Mouse (Mus musculus) kidney, adult 9 months (tissue): ENCODE measurements at regions not wholly inside any gene's neighbourhood (a gene's known extent, or its start where the extent isn't known, plus 50 kb on each side); places are given as distances from the start of the nearest gene placed in this dataset.
"Not testable (repeated sequence)": the region's sequence is repeated elsewhere in the genome, so short reads cannot be mapped to it uniquely, and the experiment has no call there.

Experiments
- DNase-seq: peaks from one replicate; pipeline ENCODE4 v3.0.0; 2022

- DNase-seq = not testable (repeated sequence)
These were observed 199.4 kb upstream of the Cdk6 start for GRCm38 (mm10) chr5:3141841-3142240.

- DNase-seq = peak; percentile 56
These were observed 194.6 kb upstream of the Cdk6 start for GRCm38 (mm10) chr5:3146544-3147295.

- DNase-seq = not testable (repeated sequence)
These were observed 191.4 kb upstream of the Cdk6 start for GRCm38 (mm10) chr5:3149886-3150285.

- DNase-seq = not testable (repeated sequence)
These were observed 190.5 kb upstream of the Cdk6 start for GRCm38 (mm10) chr5:3150766-3151165.

GRCm38 (mm10) chr5:3151534-3152148 lies 189.6 kb upstream of the Cdk6 start:
- DNase-seq = not testable (repeated sequence)

- peak; percentile 3 for DNase-seq
These were observed 189.0 kb upstream of the Cdk6 start for GRCm38 (mm10) chr5:3152149-3152865.

GRCm38 (mm10) chr5:3165511-3165910 lies 175.8 kb upstream of the Cdk6 start:
- not testable (repeated sequence) for DNase-seq

GRCm38 (mm10) chr5:3166496-3166895 lies 174.8 kb upstream of the Cdk6 start:
- DNase-seq = not testable (repeated sequence)

- DNase-seq = not testable (repeated sequence)
These were observed 147.7 kb upstream of the Cdk6 start for GRCm38 (mm10) chr5:3193592-3193991.

GRCm38 (mm10) chr5:3197952-3198841 lies 143.1 kb upstream of the Cdk6 start:
- DNase-seq = peak; percentile 90

GRCm38 (mm10) chr5:3198869-3199550 lies 142.3 kb upstream of the Cdk6 start:
- peak; percentile 68 for DNase-seq

- not testable (repeated sequence) for DNase-seq
These were observed 135.1 kb upstream of the Cdk6 start for GRCm38 (mm10) chr5:3206160-3206559.

GRCm38 (mm10) chr5:3208293-3208692 lies 133.0 kb upstream of the Cdk6 start:
- not testable (repeated sequence) for DNase-seq

- DNase-seq = no peak
These were observed 130.0 kb upstream of the Cdk6 start for GRCm38 (mm10) chr5:3211284-3211683.

- no peak for DNase-seq
These were observed 125.2 kb upstream of the Cdk6 start for GRCm38 (mm10) chr5:3216053-3216452.

GRCm38 (mm10) chr5:3219230-3219629 lies 122.1 kb upstream of the Cdk6 start:
- no peak for DNase-seq

- DNase-seq = no peak
These were observed 121.5 kb upstream of the Cdk6 start for GRCm38 (mm10) chr5:3219770-3220169.

- peak; percentile 43 for DNase-seq
These were observed 117.5 kb upstream of the Cdk6 start for GRCm38 (mm10) chr5:3223819-3224218.

GRCm38 (mm10) chr5:3224392-3225054 lies 116.8 kb upstream of the Cdk6 start:
- not testable (repeated sequence) for DNase-seq

- not testable (repeated sequence) for DNase-seq
These were observed 115.9 kb upstream of the Cdk6 start for GRCm38 (mm10) chr5:3225358-3225757.

- DNase-seq = not testable (repeated sequence)
These were observed 97.2 kb upstream of the Cdk6 start for GRCm38 (mm10) chr5:3244067-3244466.
